Mouse (Mus musculus) limb, embryonic 15.5 days (tissue): ENCODE measurements at regions not wholly inside any gene's neighbourhood (a gene's known extent, or its start where the extent isn't known, plus 50 kb on each side); places are given as distances from the start of the nearest gene placed in this dataset.
A peak's percentile ranks its signal among the peaks of the same experiment; 100 is the strongest.

Experiments used
- ATAC-seq: fragments of 200-750 bp; cut with Nextera tagmentation; 2 replicates; pipeline ENCODE4 v1.8.0; 2017; ENCODE audit warnings: low read depth, moderate TSS enrichment; ENCODE audit not compliant: insufficient number of reproducible peaks, low FRiP score, low TSS enrichment
- H3K27ac ChIP-seq: fragments of 300-500 bp; sonication (generic); 2 replicates; pipeline ENCODE4 v1.5.1; 2015; ENCODE audit warnings: moderate library complexity, mild to moderate bottlenecking, inconsistent platforms
- H3K27me3 ChIP-seq: fragments of 300-500 bp; sonication (generic); 2 replicates; pipeline ENCODE4 v1.6.1; 2015; ENCODE audit warnings: inconsistent platforms
- H3K36me3 ChIP-seq: fragments of 300-500 bp; sonication (generic); 2 replicates; pipeline ENCODE4 v1.6.1; 2015; ENCODE audit warnings: inconsistent platforms
- H3K4me1 ChIP-seq: fragments of 300-500 bp; sonication (generic); 2 replicates; pipeline ENCODE4 v1.6.1; 2015; ENCODE audit warnings: inconsistent platforms
- H3K4me2 ChIP-seq: fragments of 300-500 bp; sonication (generic); 2 replicates; pipeline ENCODE4 v1.6.1; 2015; ENCODE audit warnings: mild to moderate bottlenecking, inconsistent platforms
- H3K4me3 ChIP-seq: fragments of 300-500 bp; sonication (generic); 2 replicates; pipeline ENCODE4 v1.5.1; 2015; ENCODE audit warnings: mild to moderate bottlenecking, inconsistent platforms
- H3K9ac ChIP-seq: fragments of 300-500 bp; sonication (generic); 2 replicates; pipeline ENCODE4 v1.6.1; 2015; ENCODE audit warnings: inconsistent platforms
- H3K9me3 ChIP-seq: fragments of 300-500 bp; sonication (generic); 2 replicates; pipeline ENCODE4 v1.6.1; 2016; ENCODE audit warnings: inconsistent platforms
- WGBS: fragments of 180-500 bp; shearing (Covaris S2); methylation state at CpG from one replicate; pipeline ENCODE4 v1.1.7; 2015; 5-methylcytosine and 5-hydroxymethylcytosine counted together

- 32% methylated on average over 11 of the region's 11 CpGs for WGBS
- H3K9me3 ChIP-seq, result no peaks in the 10 kb centered on the region
- H3K27ac ChIP-seq, result no peak overlapping the region
- no peaks in the 10 kb centered on the region for H3K27me3 ChIP-seq
- H3K4me1 ChIP-seq, result peaks cover 11% of the 10 kb centered on the region
- H3K36me3 ChIP-seq, result no peaks in the 10 kb centered on the region
- no peak overlapping the region for H3K4me3 ChIP-seq
- no peak overlapping the region for H3K9ac ChIP-seq
- H3K4me2 ChIP-seq, result 0 out of 2 replicates have a peak overlapping the region, but pooled peaks have one; percentile 5
- ATAC-seq, result no peak
Observed at GRCm38 (mm10) chr7:70633577-70633976, 267.0 kb upstream of the Nr2f2 start.

GRCm38 (mm10) chr7:70625643-70626231 lies 259.2 kb upstream of the Nr2f2 start:
- Histone ChIP-seq H3K9ac (no peak overlapping the region), H3K27ac (0 out of 2 replicates have a peak overlapping the region, but pooled peaks have one; percentile 17), H3K36me3 (no peaks in the 10 kb centered on the region), H3K27me3 (peaks cover 2% of the 10 kb centered on the region; the same call in 1 of the 2 replicates), H3K4me2 (peak overlapping the region; percentile 44), H3K4me3 (peak overlapping the region; percentile 15), H3K9me3 (no peaks in the 10 kb centered on the region), H3K4me1 (peaks cover 25% of the 10 kb centered on the region)
- 10% methylated on average over 10 of the region's 10 CpGs for WGBS
- no peak for ATAC-seq

- Histone ChIP-seq H3K27me3 (peaks cover 3% of the 10 kb centered on the region; the same call in 1 of the 2 replicates), H3K9ac (no peak overlapping the region), H3K4me1 (peaks cover 25% of the 10 kb centered on the region), H3K9me3 (no peaks in the 10 kb centered on the region), H3K27ac (peak overlapping the region; percentile 44; the same call in 1 of the 2 replicates), H3K4me3 (peak overlapping the region; percentile 15), H3K36me3 (no peaks in the 10 kb centered on the region), H3K4me2 (peak overlapping the region; percentile 44)
- 1% methylated on average over 30 of the region's 30 CpGs for WGBS
- ATAC-seq, result 0 out of 2 replicates have a peak, but pooled peaks have one; percentile 59
Observed at GRCm38 (mm10) chr7:70624727-70625642, 258.4 kb upstream of the Nr2f2 start.

- no peak overlapping the region for H3K9ac ChIP-seq
- H3K27ac ChIP-seq, result peak overlapping the region; percentile 44; the same call in 1 of the 2 replicates
- peaks cover 25% of the 10 kb centered on the region for H3K4me1 ChIP-seq
- no peaks in the 10 kb centered on the region for H3K9me3 ChIP-seq
- H3K27me3 ChIP-seq, result peaks cover 6% of the 10 kb centered on the region; the same call in 1 of the 2 replicates
- WGBS, result 4% methylated on average over 16 of the region's 16 CpGs
- H3K4me2 ChIP-seq, result peak overlapping the region; percentile 44
- ATAC-seq, result 0 out of 2 replicates have a peak, but pooled peaks have one; percentile 6
- H3K4me3 ChIP-seq, result no peak overlapping the region
- no peaks in the 10 kb centered on the region for H3K36me3 ChIP-seq
Observed at GRCm38 (mm10) chr7:70624031-70624726, 257.6 kb upstream of the Nr2f2 start.

- ATAC-seq, result no peak
- Histone ChIP-seq H3K4me3 (no peak overlapping the region), H3K36me3 (no peaks in the 10 kb centered on the region), H3K9me3 (no peaks in the 10 kb centered on the region), H3K4me1 (peaks cover 7% of the 10 kb centered on the region), H3K4me2 (no peak overlapping the region), H3K27ac (no peak overlapping the region), H3K27me3 (0 out of 2 replicates have a peak, but pooled peaks cover 3% of the 10 kb centered on the region), H3K9ac (no peak overlapping the region)
- WGBS, result 89% methylated on average over 7 of the region's 7 CpGs
Observed at GRCm38 (mm10) chr7:70619400-70619799, 252.9 kb upstream of the Nr2f2 start.

GRCm38 (mm10) chr7:70618270-70618669 lies 251.7 kb upstream of the Nr2f2 start:
- no peak overlapping the region for H3K4me2 ChIP-seq
- no peaks in the 10 kb centered on the region for H3K4me1 ChIP-seq
- 81% methylated on average over 5 of the region's 5 CpGs for WGBS
- no peak overlapping the region for H3K27ac ChIP-seq
- no peaks in the 10 kb centered on the region for H3K36me3 ChIP-seq
- H3K4me3 ChIP-seq, result no peak overlapping the region
- H3K27me3 ChIP-seq, result 0 out of 2 replicates have a peak, but pooled peaks cover 3% of the 10 kb centered on the region
- no peak overlapping the region for H3K9ac ChIP-seq
- ATAC-seq, result no peak
- no peaks in the 10 kb centered on the region for H3K9me3 ChIP-seq

- Histone ChIP-seq H3K27ac (no peak overlapping the region), H3K36me3 (no peaks in the 10 kb centered on the region), H3K4me1 (no peaks in the 10 kb centered on the region), H3K9ac (no peak overlapping the region), H3K27me3 (no peaks in the 10 kb centered on the region), H3K4me3 (no peak overlapping the region), H3K9me3 (no peaks in the 10 kb centered on the region), H3K4me2 (no peak overlapping the region)
- 76% methylated on average over 7 of the region's 7 CpGs for WGBS
- ATAC-seq, result no peak
Observed at GRCm38 (mm10) chr7:70606511-70606910, 240.0 kb upstream of the Nr2f2 start.

GRCm38 (mm10) chr7:70604471-70605174 lies 238.1 kb upstream of the Nr2f2 start:
- H3K36me3 ChIP-seq, result no peaks in the 10 kb centered on the region
- H3K9me3 ChIP-seq, result no peaks in the 10 kb centered on the region
- ATAC-seq, result no peak
- H3K4me2 ChIP-seq, result no peak overlapping the region
- no peaks in the 10 kb centered on the region for H3K4me1 ChIP-seq
- no peak overlapping the region for H3K27ac ChIP-seq
- H3K27me3 ChIP-seq, result no peaks in the 10 kb centered on the region
- 81% methylated on average over 5 of the region's 5 CpGs for WGBS
- no peak overlapping the region for H3K4me3 ChIP-seq
- H3K9ac ChIP-seq, result no peak overlapping the region

- no peak overlapping the region for H3K4me2 ChIP-seq
- H3K9me3 ChIP-seq, result no peaks in the 10 kb centered on the region
- ATAC-seq, result no peak
- H3K27ac ChIP-seq, result no peak overlapping the region
- no peaks in the 10 kb centered on the region for H3K36me3 ChIP-seq
- no peaks in the 10 kb centered on the region for H3K27me3 ChIP-seq
- H3K4me1 ChIP-seq, result peaks cover 4% of the 10 kb centered on the region; the same call in 1 of the 2 replicates
- WGBS, result 83% methylated on average over 6 of the region's 6 CpGs
- no peak overlapping the region for H3K4me3 ChIP-seq
- H3K9ac ChIP-seq, result no peak overlapping the region
Observed at GRCm38 (mm10) chr7:70593027-70593426, 226.5 kb upstream of the Nr2f2 start.

GRCm38 (mm10) chr7:70591361-70592256 lies 225.1 kb upstream of the Nr2f2 start:
- H3K4me2 ChIP-seq, result no peak overlapping the region
- H3K27ac ChIP-seq, result no peak overlapping the region
- H3K4me3 ChIP-seq, result no peak overlapping the region
- H3K4me1 ChIP-seq, result peaks cover 4% of the 10 kb centered on the region; the same call in 1 of the 2 replicates
- no peaks in the 10 kb centered on the region for H3K9me3 ChIP-seq
- H3K27me3 ChIP-seq, result no peaks in the 10 kb centered on the region
- no peak overlapping the region for H3K9ac ChIP-seq
- no peak for ATAC-seq
- no peaks in the 10 kb centered on the region for H3K36me3 ChIP-seq
- 37% methylated on average over 13 of the region's 13 CpGs for WGBS
